Mouse (Mus musculus) E14TG2a.4 (cell line): ENCODE results near the gene Atp1b1.

Source experiments
- H3K27me3 ChIP-seq: 2 replicates; pipeline ENCODE4 v1.6.1; 2014; ENCODE audit warnings: low read length, control low read depth; ENCODE audit not compliant: insufficient read depth
- H3K36me3 ChIP-seq: 2 replicates; pipeline ENCODE4 v1.6.1; 2014; ENCODE audit warnings: low read length, control low read depth; ENCODE audit not compliant: insufficient read depth
- H3K4me1 ChIP-seq: replicated peaks from 2 replicates; pipeline ENCODE4 v1.6.1; 2014; ENCODE audit warnings: low read depth, low read length, control low read depth
- H3K4me3 ChIP-seq: replicated peaks from 2 replicates; pipeline ENCODE4 v1.5.1; 2014; ENCODE audit warnings: mild to moderate bottlenecking, low read length
- H3K9me3 ChIP-seq: 2 replicates; pipeline ENCODE4 v1.6.1; 2014; ENCODE audit warnings: low read length, control low read depth
- CTCF ChIP-seq: conservative IDR thresholded peaks from 2 replicates; pipeline ENCODE4 v1.5.1; 2014; ENCODE audit warnings: low read length
- NANOG ChIP-seq: IDR thresholded peaks from 2 replicates; pipeline ENCODE4 v1.6.1; 2014; ENCODE audit warnings: borderline replicate concordance, low read length, mixed read lengths
- POU5F1 ChIP-seq: IDR thresholded peaks from 2 replicates; pipeline ENCODE4 v1.6.1; 2014; ENCODE audit warnings: low read length, borderline replicate concordance

Gene Atp1b1

GRCm38 (mm10) chr1:164458245-164458613 is at the start of gene Atp1b1:
Gene Atp1b1 (minus strand): TSS chr1:164458355.
- Histone ChIP-seq H3K9me3 (no peaks in the 10 kb centered on the region), H3K27me3 (peaks cover 8% of the 10 kb centered on the region; the same call in 1 of the 2 replicates), H3K4me1 (peaks cover 76% of the 10 kb centered on the region), H3K4me3 (peak within 1 kb of the TSS; percentile 90), H3K36me3 (peaks cover 9% of the 10 kb centered on the region)
- TF ChIP-seq CTCF (no peak), POU5F1 (no peak), NANOG (no peak)

- Histone ChIP-seq H3K36me3 (no peaks in the 10 kb centered on the region), H3K27me3 (no peaks in the 10 kb centered on the region), H3K4me1 (peaks cover 49% of the 10 kb centered on the region), H3K9me3 (no peaks in the 10 kb centered on the region), H3K4me3 (no peak overlapping the region)
- TF ChIP-seq CTCF (no peak), NANOG (no peak), POU5F1 (no peak)
These were observed 46.9 kb upstream of the Atp1b1 start for GRCm38 (mm10) chr1:164505096-164505495.

GRCm38 (mm10) chr1:164503140-164503730 is 45.1 kb upstream of the Atp1b1 start:
- no peaks in the 10 kb centered on the region for H3K36me3 ChIP-seq
- no peaks in the 10 kb centered on the region for H3K9me3 ChIP-seq
- H3K27me3 ChIP-seq: no peaks in the 10 kb centered on the region
- peaks cover 53% of the 10 kb centered on the region for H3K4me1 ChIP-seq
- no peak for TF ChIP-seq CTCF
- TF ChIP-seq NANOG: no peak
- no peak for TF ChIP-seq POU5F1
- peak overlapping the region; percentile 55 for H3K4me3 ChIP-seq

- TF ChIP-seq NANOG (no peak), CTCF (no peak), POU5F1 (no peak)
- peak overlapping the region; percentile 55 for H3K4me3 ChIP-seq
These were observed 44.1 kb upstream of the Atp1b1 start for GRCm38 (mm10) chr1:164502231-164502630.

GRCm38 (mm10) chr1:164494741-164495512 is 36.8 kb upstream of the Atp1b1 start:
- Histone ChIP-seq H3K4me3 (peak overlapping the region; percentile 58), H3K4me1 (peaks cover 66% of the 10 kb centered on the region), H3K27me3 (no peaks in the 10 kb centered on the region), H3K9me3 (peaks cover 9% of the 10 kb centered on the region), H3K36me3 (no peaks in the 10 kb centered on the region)
- no peak for TF ChIP-seq NANOG
- no peak for TF ChIP-seq CTCF
- no peak for TF ChIP-seq POU5F1

More at GRCm38 (mm10) chr1:164502231-164502630, 44.1 kb upstream of the Atp1b1 start:
- H3K36me3 ChIP-seq: no peaks in the 10 kb centered on the region
- H3K9me3 ChIP-seq: peaks cover 9% of the 10 kb centered on the region
- peaks cover 54% of the 10 kb centered on the region for H3K4me1 ChIP-seq
- H3K27me3 ChIP-seq: no peaks in the 10 kb centered on the region

- Histone ChIP-seq H3K36me3 (no peaks in the 10 kb centered on the region), H3K27me3 (no peaks in the 10 kb centered on the region), H3K9me3 (peaks cover 9% of the 10 kb centered on the region), H3K4me1 (peaks cover 70% of the 10 kb centered on the region), H3K4me3 (peak overlapping the region; percentile 58)
- TF ChIP-seq POU5F1 (no peak), NANOG (no peak), CTCF (no peak)
These were observed 36.1 kb upstream of the Atp1b1 start for GRCm38 (mm10) chr1:164494215-164494614.

- TF ChIP-seq CTCF (no peak), NANOG (no peak), POU5F1 (no peak)
- H3K36me3 ChIP-seq: no peaks in the 10 kb centered on the region
- peak overlapping the region; percentile 58 for H3K4me3 ChIP-seq
- H3K9me3 ChIP-seq: peaks cover 9% of the 10 kb centered on the region
- H3K4me1 ChIP-seq: peaks cover 76% of the 10 kb centered on the region
- H3K27me3 ChIP-seq: no peaks in the 10 kb centered on the region
These were observed 35.0 kb upstream of the Atp1b1 start for GRCm38 (mm10) chr1:164493042-164493705.

GRCm38 (mm10) chr1:164492476-164492875 is 34.3 kb upstream of the Atp1b1 start:
- Histone ChIP-seq H3K36me3 (no peaks in the 10 kb centered on the region), H3K9me3 (peaks cover 3% of the 10 kb centered on the region; the same call in 1 of the 2 replicates), H3K27me3 (no peaks in the 10 kb centered on the region), H3K4me3 (no peak overlapping the region), H3K4me1 (peaks cover 76% of the 10 kb centered on the region)
- TF ChIP-seq POU5F1 (no peak), CTCF (no peak)
